In the genomic region with DNA sequence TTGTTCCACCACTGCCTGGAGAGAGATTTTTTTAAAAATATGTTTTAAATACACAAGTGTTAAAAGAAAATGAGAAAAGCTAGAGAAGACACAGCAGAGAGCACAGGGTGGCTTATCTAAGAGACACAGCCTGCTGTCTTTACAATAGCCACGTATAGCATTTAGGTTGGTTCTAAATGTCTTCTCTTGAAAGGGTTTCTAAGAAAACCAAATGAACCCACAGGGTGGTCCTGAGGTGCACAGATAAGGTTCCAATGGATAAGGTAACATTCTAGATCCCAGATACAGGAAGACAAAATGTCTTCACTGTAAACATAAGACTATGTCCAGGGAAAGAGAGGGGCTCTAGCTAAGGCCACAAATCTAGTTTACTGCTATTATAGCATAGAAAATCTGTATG, we compare ENCODE assay signal across 10 mouse cellular contexts. TPM values are rescaled to one million over a fixed set of nuclear protein-coding genes. Genes with fewer than 3 reads are reported as not detected.
A peak's percentile ranks its signal among the peaks of the same experiment; 100 is the strongest.
DNase-seq lines count a peak whose midpoint lies in the region; ATAC-seq and TF ChIP-seq lines count a peak whose summit lies in the region.
"Had no signal": no experiment of that assay in that cellular context is flagged by ENCODE, and none has a peak within 500 bp of the region (broad histone marks: within the 10 kb centered on the region; RNA-seq: fewer than 3 reads in every experiment).

No protein-coding gene starts in this region.

- no peaks in the 10 kb centered on the region for H3K27me3 ChIP-seq in kidney, embryonic 15.5 days
- no peaks in the 10 kb centered on the region for H3K27me3 ChIP-seq in G1E (ENCODE audit: insufficient read depth, low read length)
- H3K27me3 ChIP-seq in liver, embryonic 13.5 days = no peaks in the 10 kb centered on the region

- no peaks in the 10 kb centered on the region for H3K36me3 ChIP-seq in kidney, embryonic 15.5 days
- H3K36me3 ChIP-seq in G1E (replicated peaks) = no peaks in the 10 kb centered on the region
- no peaks in the 10 kb centered on the region for H3K36me3 ChIP-seq in liver, embryonic 13.5 days
- H3K36me3 ChIP-seq: hindbrain, embryonic 10.5 days had no signal

- DNase-seq in kidney, postnatal 4 days = no peak
- DNase-seq in G1E (ENCODE audit: low spot score) (peak; percentile 42), MEL-GATA-1-ER (ENCODE audit: extremely low read depth, low read depth) (peak; percentile 61)
- no peak for DNase-seq in liver, embryonic 13.5 days
- DNase-seq in embryo, embryonic 11 days = no peak
- DNase-seq: adrenal gland, adult 2 months; cerebellum, postnatal 36 days had no signal

- H3K4me1 ChIP-seq in kidney, embryonic 15.5 days = peaks cover 15% of the 10 kb centered on the region
- H3K4me1 ChIP-seq in G1E (ENCODE audit: insufficient read depth, low read depth, low read length) = peaks cover 72% of the 10 kb centered on the region
- peaks cover 55% of the 10 kb centered on the region for H3K4me1 ChIP-seq in liver, embryonic 13.5 days (replicated peaks)

- H3K9ac ChIP-seq in kidney, embryonic 15.5 days = no peak overlapping the region
- peak overlapping the region; percentile 55 for H3K9ac ChIP-seq in liver, embryonic 13.5 days

- peak overlapping the region; percentile 87 for H3K27ac ChIP-seq in kidney, embryonic 15.5 days
- peak overlapping the region; percentile 87 for H3K27ac ChIP-seq in liver, embryonic 13.5 days

- ATAC-seq in kidney, embryonic 15.5 days (replicated peaks; ENCODE audit: low FRiP score) = no peak
- peak; percentile 66 for ATAC-seq in G1E (ENCODE audit: extremely low read depth, insufficient number of reproducible peaks, low FRiP score, poor library complexity, severe bottlenecking)
- ATAC-seq in liver, embryonic 13.5 days (ENCODE audit: low read depth) = peak; percentile 71
- no peak for ATAC-seq in megakaryocyte, adult 5-6 weeks (ENCODE audit: poor library complexity, severe bottlenecking)

- H3K4me2 ChIP-seq in kidney, embryonic 15.5 days = no peak overlapping the region
- H3K4me2 ChIP-seq in liver, embryonic 13.5 days = peak overlapping the region; percentile 36

- H3K9me3 ChIP-seq in kidney, embryonic 15.5 days (replicated peaks) = no peaks in the 10 kb centered on the region
- H3K9me3 ChIP-seq in G1E (replicated peaks) = peaks cover 8% of the 10 kb centered on the region
- no peaks in the 10 kb centered on the region for H3K9me3 ChIP-seq in liver, embryonic 13.5 days (replicated peaks)
- H3K9me3 ChIP-seq: hindbrain, embryonic 10.5 days had no signal

- no peak for TF ChIP-seq CTCF in G1E (IDR thresholded peaks at IDR 0.05; ENCODE audit: low read depth, low read length)

- H3K4me3 ChIP-seq in kidney, embryonic 15.5 days (replicated peaks) = no peak overlapping the region
- peak overlapping the region; percentile 65; the same call in 1 of the 2 replicates for H3K4me3 ChIP-seq in G1E (ENCODE audit: low read depth, low read length)
- H3K4me3 ChIP-seq in liver, embryonic 13.5 days (replicated peaks) = no peak overlapping the region
- H3K4me3 ChIP-seq: hindbrain, embryonic 10.5 days had no signal

- WGBS in kidney, embryonic 15.5 days = 70% methylated on average over 1 of the region's 1 CpGs
- WGBS in liver, embryonic 13.5 days (ENCODE audit: insufficient replicate concordance) = 9% methylated on average over 1 of the region's 1 CpGs

RNA-seq across cellular contexts. Expression of a gene that starts 25.0 kb away (rescaled TPM):
- polyA plus RNA-seq in kidney, embryonic 15.5 days (2015; fragmentation: Nextera tagmentation; extraction: Ambion mirVana) = 1,594 and 1,598 TPM in 2 replicates
- 2,660 and 2,681 TPM in 2 replicates for total RNA-seq in G1E (2014; fragmentation: Nextera tagmentation)
- 936 and 1,016 TPM in 2 replicates for total RNA-seq in G1E (2017)
- 28,412 and 34,236 TPM in 2 replicates for polyA plus RNA-seq in G1E (2012)
- 5,062 and 5,153 TPM in 2 replicates for polyA plus RNA-seq in liver, embryonic 13.5 days (2015; fragmentation: Nextera tagmentation; extraction: Ambion mirVana)
- 1,271 and 1,296 TPM in 2 replicates for total RNA-seq in megakaryocyte, adult 5-6 weeks (2015)
- 513 and 615 TPM in 2 replicates for total RNA-seq in megakaryocyte, adult 5-6 weeks (2017)

RNA-seq across cellular contexts. Expression of a gene that starts 46.0 kb away (rescaled TPM):
- polyA plus RNA-seq in kidney, embryonic 15.5 days (2015; fragmentation: Nextera tagmentation; extraction: Ambion mirVana) = 1.4 and 1.7 TPM in 2 replicates
- total RNA-seq in G1E (2014; fragmentation: Nextera tagmentation) = not detected in 2 replicates
- 0.22 TPM in 1 of 2 replicates, not detected in the other for total RNA-seq in G1E (2017)
- 0.03 TPM in 1 of 2 replicates, not detected in the other for polyA plus RNA-seq in G1E (2012)
- 0.17 and 0.20 TPM in 2 replicates for polyA plus RNA-seq in liver, embryonic 13.5 days (2015; fragmentation: Nextera tagmentation; extraction: Ambion mirVana)
- not detected in 2 replicates for total RNA-seq in megakaryocyte, adult 5-6 weeks (2015)
- total RNA-seq in megakaryocyte, adult 5-6 weeks (2017) = not detected in 2 replicates

RNA-seq across cellular contexts. Expression of a gene that starts 46.0 kb away (rescaled TPM):
- polyA plus RNA-seq in kidney, embryonic 15.5 days (2015; fragmentation: Nextera tagmentation; extraction: Ambion mirVana) = 28.0 and 34.3 TPM in 2 replicates
- total RNA-seq in G1E (2014; fragmentation: Nextera tagmentation) (4.7 and 25.4 TPM in 2 replicates), G1E (2017) (2.7 and 3.1 TPM in 2 replicates)
- polyA plus RNA-seq in G1E (2012) = 4.0 and 4.2 TPM in 2 replicates
- polyA plus RNA-seq in liver, embryonic 13.5 days (2015; fragmentation: Nextera tagmentation; extraction: Ambion mirVana) = 196 and 207 TPM in 2 replicates
- total RNA-seq in megakaryocyte, adult 5-6 weeks (2015) = 3.1 and 5.6 TPM in 2 replicates
- total RNA-seq in megakaryocyte, adult 5-6 weeks (2017) = 7.1 and 11.8 TPM in 2 replicates

RNA-seq across cellular contexts. Expression of a gene that starts 56.1 kb away (rescaled TPM):
- 105 and 112 TPM in 2 replicates for polyA plus RNA-seq in kidney, embryonic 15.5 days (2015; fragmentation: Nextera tagmentation; extraction: Ambion mirVana)
- total RNA-seq in G1E (2014; fragmentation: Nextera tagmentation) (125 and 160 TPM in 2 replicates), G1E (2017) (73.2 and 83.8 TPM in 2 replicates)
- 187 and 221 TPM in 2 replicates for polyA plus RNA-seq in G1E (2012)
- polyA plus RNA-seq in liver, embryonic 13.5 days (2015; fragmentation: Nextera tagmentation; extraction: Ambion mirVana) = 100 and 108 TPM in 2 replicates
- 204 and 205 TPM in 2 replicates for total RNA-seq in megakaryocyte, adult 5-6 weeks (2015)
- 85.5 and 116 TPM in 2 replicates for total RNA-seq in megakaryocyte, adult 5-6 weeks (2017)

Comparison
In these comparisons a context has a peak if more than half of its experiments do, and no peak if none do; other contexts are left out.
1. ATAC-seq: peak in G1E (single experiment) and liver, embryonic 13.5 days (single experiment); none in kidney, embryonic 15.5 days (single experiment) and megakaryocyte, adult 5-6 weeks (single experiment).
2. DNase-seq: peak in G1E (single experiment) and MEL-GATA-1-ER (single experiment); none in kidney, postnatal 4 days (0 of 2), liver, embryonic 13.5 days (single experiment) and embryo, embryonic 11 days (single experiment).